Mouse (Mus musculus) heart, embryonic 12.5 days (tissue): ENCODE results near the gene Akap13. TPM values are rescaled to one million over a fixed set of nuclear protein-coding genes. Genes with fewer than 3 reads are reported as not detected.

Experiments
- ATAC-seq: fragments of 200-750 bp; cut with Nextera tagmentation; 2 replicates; pipeline ENCODE4 v1.8.0; 2017; ENCODE audit warnings: moderate TSS enrichment, moderate library complexity; ENCODE audit not compliant: insufficient number of reproducible peaks, low FRiP score
- H3K27ac ChIP-seq: fragments of 300-500 bp; sonication (generic); 2 replicates; pipeline ENCODE4 v1.5.1; 2016; ENCODE audit warnings: mild to moderate bottlenecking, moderate library complexity; ENCODE audit not compliant: poor library complexity, severe bottlenecking
- H3K27me3 ChIP-seq: fragments of 300-500 bp; sonication (generic); replicated peaks from 2 replicates; pipeline ENCODE4 v1.6.1; 2016; ENCODE audit warnings: mild to moderate bottlenecking, moderate library complexity
- H3K36me3 ChIP-seq: fragments of 300-500 bp; sonication (generic); 2 replicates; pipeline ENCODE4 v1.6.1; 2016; ENCODE audit warnings: mild to moderate bottlenecking, moderate library complexity
- H3K4me1 ChIP-seq: fragments of 300-500 bp; sonication (generic); replicated peaks from 2 replicates; pipeline ENCODE4 v1.6.1; 2016; ENCODE audit warnings: mild to moderate bottlenecking
- H3K4me2 ChIP-seq: fragments of 300-500 bp; sonication (generic); 2 replicates; pipeline ENCODE4 v1.6.1; 2016; ENCODE audit warnings: mild to moderate bottlenecking, moderate library complexity
- H3K4me3 ChIP-seq: fragments of 300-500 bp; sonication (generic); 2 replicates; pipeline ENCODE4 v1.5.1; 2016; ENCODE audit warnings: mild to moderate bottlenecking
- H3K9ac ChIP-seq: fragments of 300-500 bp; sonication (generic); 2 replicates; pipeline ENCODE4 v1.6.1; 2016; ENCODE audit warnings: mild to moderate bottlenecking, moderate library complexity
- H3K9me3 ChIP-seq: fragments of 300-500 bp; sonication (generic); replicated peaks from 2 replicates; pipeline ENCODE4 v1.6.1; 2016; ENCODE audit warnings: mild to moderate bottlenecking, moderate library complexity
- WGBS: fragments of 180-500 bp; shearing (Covaris S2); methylation state at CpG from one replicate; pipeline ENCODE4 v1.1.7; 2016; 5-methylcytosine and 5-hydroxymethylcytosine counted together
- polyA plus RNA-seq: library from polyadenylated mRNA; unstranded; fragments of >200 nt; fragmentation: Nextera tagmentation; extraction: Ambion mirVana; gene quantifications from 2 replicates; pipeline ENCODE4 v1.2.1, GENCODE M21; 2016

The Akap13 gene
- polyA plus RNA-seq, 1 experiment from 2014 or later, result 66.9 TPM

- H3K4me3 ChIP-seq, result no peak overlapping the region
- no peak overlapping the region for H3K4me2 ChIP-seq
- H3K27me3 ChIP-seq, result no peaks in the 10 kb centered on the region
- 95% methylated on average over 1 of the region's 1 CpGs for WGBS
- H3K4me1 ChIP-seq, result peaks cover 25% of the 10 kb centered on the region
- no peak overlapping the region for H3K9ac ChIP-seq
- no peak for ATAC-seq
- H3K9me3 ChIP-seq, result no peaks in the 10 kb centered on the region
- H3K36me3 ChIP-seq, result no peaks in the 10 kb centered on the region
- no peak overlapping the region for H3K27ac ChIP-seq
These were observed 105.8 kb downstream of the Akap13 start for GRCm38 (mm10) chr7:75561134-75561533.

GRCm38 (mm10) chr7:75568276-75568675 is 112.9 kb downstream of the Akap13 start:
- Histone ChIP-seq H3K9ac (no peak overlapping the region), H3K4me2 (no peak overlapping the region), H3K27ac (no peak overlapping the region), H3K9me3 (no peaks in the 10 kb centered on the region), H3K27me3 (no peaks in the 10 kb centered on the region), H3K4me1 (peaks cover 18% of the 10 kb centered on the region), H3K36me3 (no peaks in the 10 kb centered on the region), H3K4me3 (no peak overlapping the region)
- WGBS, result 86% methylated on average over 4 of the region's 4 CpGs
- no peak for ATAC-seq

GRCm38 (mm10) chr7:75568883-75569282 is 113.5 kb downstream of the Akap13 start:
- Histone ChIP-seq H3K4me2 (no peak overlapping the region), H3K9ac (no peak overlapping the region), H3K36me3 (no peaks in the 10 kb centered on the region), H3K9me3 (no peaks in the 10 kb centered on the region), H3K27ac (no peak overlapping the region), H3K4me3 (no peak overlapping the region), H3K4me1 (peaks cover 18% of the 10 kb centered on the region), H3K27me3 (no peaks in the 10 kb centered on the region)
- no peak for ATAC-seq

DNA sequence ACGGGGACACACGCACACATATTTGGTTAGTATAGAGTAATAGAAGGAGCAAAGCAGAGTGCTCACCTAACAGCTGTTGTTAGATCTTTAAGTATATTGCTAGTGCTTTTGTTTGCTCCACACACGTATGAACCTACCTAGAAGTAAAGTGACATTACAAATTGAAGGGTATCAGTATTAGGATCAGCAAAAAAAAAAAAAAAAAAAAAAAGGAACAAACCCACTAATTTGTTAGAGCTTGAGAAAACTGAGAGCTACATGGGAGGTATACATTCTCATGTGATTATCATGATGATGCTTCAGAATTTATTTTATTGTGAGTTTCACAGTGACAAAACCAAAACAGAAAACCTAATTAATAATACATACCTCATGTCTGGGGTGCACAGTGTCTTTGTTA is 114.9 kb downstream of the Akap13 start:
- ATAC-seq, result no peak
- H3K4me2 ChIP-seq, result no peak overlapping the region
- 86% methylated on average over 3 of the region's 3 CpGs for WGBS
- peaks cover 26% of the 10 kb centered on the region for H3K4me1 ChIP-seq
- H3K27ac ChIP-seq, result no peak overlapping the region
- H3K4me3 ChIP-seq, result no peak overlapping the region
- H3K9ac ChIP-seq, result no peak overlapping the region
- H3K36me3 ChIP-seq, result no peaks in the 10 kb centered on the region
- no peaks in the 10 kb centered on the region for H3K9me3 ChIP-seq
- H3K27me3 ChIP-seq, result no peaks in the 10 kb centered on the region

- Histone ChIP-seq H3K9ac (no peak overlapping the region), H3K27ac (peak overlapping the region; percentile 67), H3K36me3 (no peaks in the 10 kb centered on the region), H3K27me3 (no peaks in the 10 kb centered on the region), H3K4me2 (no peak overlapping the region), H3K9me3 (no peaks in the 10 kb centered on the region), H3K4me3 (no peak overlapping the region), H3K4me1 (peaks cover 32% of the 10 kb centered on the region)
- 50% methylated on average over 2 of the region's 2 CpGs for WGBS
- no peak for ATAC-seq
These were observed 115.7 kb downstream of the Akap13 start for GRCm38 (mm10) chr7:75571078-75571477.

GRCm38 (mm10) chr7:75572127-75572526 is 116.8 kb downstream of the Akap13 start:
- peak; percentile 62; the same call in 1 of the 2 replicates for ATAC-seq
- H3K27me3 ChIP-seq, result no peaks in the 10 kb centered on the region
- H3K9me3 ChIP-seq, result no peaks in the 10 kb centered on the region
- H3K4me2 ChIP-seq, result peak overlapping the region; percentile 8; the same call in 1 of the 2 replicates
- H3K4me3 ChIP-seq, result no peak overlapping the region
- peaks cover 3% of the 10 kb centered on the region; the same call in 1 of the 2 replicates for H3K36me3 ChIP-seq
- WGBS, result 29% methylated on average over 4 of the region's 4 CpGs
- H3K27ac ChIP-seq, result peak overlapping the region; percentile 67; the same call in 1 of the 2 replicates
- H3K9ac ChIP-seq, result no peak overlapping the region
- peaks cover 32% of the 10 kb centered on the region for H3K4me1 ChIP-seq

GRCm38 (mm10) chr7:75575120-75575649 is 119.9 kb downstream of the Akap13 start:
- Histone ChIP-seq H3K9ac (no peak overlapping the region; the same call in 1 of the 2 replicates), H3K27ac (peak overlapping the region; percentile 52), H3K4me2 (peak overlapping the region; percentile 2; the same call in 1 of the 2 replicates), H3K36me3 (peaks cover 14% of the 10 kb centered on the region), H3K27me3 (no peaks in the 10 kb centered on the region), H3K4me1 (peaks cover 46% of the 10 kb centered on the region), H3K4me3 (no peak overlapping the region), H3K9me3 (no peaks in the 10 kb centered on the region)
- peak; percentile 56; the same call in 1 of the 2 replicates for ATAC-seq
- WGBS, result 25% methylated on average over 9 of the region's 9 CpGs

DNA sequence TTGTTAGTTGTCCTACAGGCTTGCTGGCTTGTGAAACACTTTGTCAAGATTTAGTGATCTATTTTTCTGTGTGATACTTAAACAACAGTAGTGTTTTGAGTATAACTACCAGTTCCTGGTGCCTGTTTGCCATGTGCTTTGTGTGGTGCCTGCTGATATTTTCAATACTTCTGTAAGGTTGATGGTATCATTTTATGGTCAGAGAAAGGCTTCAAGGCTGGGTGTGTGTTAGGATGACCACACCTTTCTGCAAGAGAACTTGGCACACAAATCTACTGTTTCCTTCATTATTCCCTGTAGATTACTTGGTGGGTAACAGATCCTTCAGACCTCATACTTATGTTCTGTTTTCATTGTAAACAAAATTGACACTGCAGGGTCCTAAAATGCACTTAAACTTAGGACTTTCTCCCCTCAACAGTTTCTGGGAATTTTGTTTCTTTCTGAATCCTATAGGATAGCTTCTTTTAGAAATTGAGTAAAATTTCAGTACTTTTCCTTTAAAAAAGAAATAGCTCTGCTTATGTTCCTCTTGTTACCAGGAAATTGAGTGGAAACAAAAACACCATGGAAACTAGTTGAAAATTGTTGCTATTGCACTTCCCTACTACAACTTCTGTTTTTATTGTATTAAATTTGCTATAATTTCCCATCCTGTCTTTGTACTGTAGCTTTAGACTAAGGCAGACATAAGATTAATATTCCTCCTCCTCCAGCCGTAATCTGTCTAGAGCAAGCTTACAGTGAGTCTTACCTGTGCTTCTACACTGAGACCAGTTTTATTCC is 120.7 kb downstream of the Akap13 start:
- Histone ChIP-seq H3K27me3 (no peaks in the 10 kb centered on the region), H3K4me2 (no peak overlapping the region), H3K4me1 (peaks cover 42% of the 10 kb centered on the region), H3K36me3 (peaks cover 16% of the 10 kb centered on the region), H3K9ac (no peak overlapping the region), H3K27ac (peak overlapping the region; percentile 52), H3K4me3 (no peak overlapping the region), H3K9me3 (no peaks in the 10 kb centered on the region)
- ATAC-seq, result no peak
- 79% methylated on average over 1 of the region's 1 CpGs for WGBS

- WGBS, result 91% methylated on average over 2 of the region's 2 CpGs
- H3K9me3 ChIP-seq, result no peaks in the 10 kb centered on the region
- H3K4me3 ChIP-seq, result no peak overlapping the region
- H3K9ac ChIP-seq, result no peak overlapping the region
- no peak overlapping the region for H3K4me2 ChIP-seq
- peaks cover 19% of the 10 kb centered on the region for H3K36me3 ChIP-seq
- H3K4me1 ChIP-seq, result peaks cover 43% of the 10 kb centered on the region
- no peak for ATAC-seq
- no peaks in the 10 kb centered on the region for H3K27me3 ChIP-seq
- H3K27ac ChIP-seq, result peak overlapping the region; percentile 52; the same call in 1 of the 2 replicates
These were observed 121.5 kb downstream of the Akap13 start for GRCm38 (mm10) chr7:75576851-75577250.

GRCm38 (mm10) chr7:75577353-75577752 is 122.0 kb downstream of the Akap13 start:
- H3K4me1 ChIP-seq, result peaks cover 43% of the 10 kb centered on the region
- H3K9ac ChIP-seq, result no peak overlapping the region
- H3K4me2 ChIP-seq, result no peak overlapping the region
- peaks cover 19% of the 10 kb centered on the region for H3K36me3 ChIP-seq
- no peaks in the 10 kb centered on the region for H3K27me3 ChIP-seq
- ATAC-seq, result 0 out of 2 replicates have a peak, but pooled peaks have one; percentile 54
- H3K27ac ChIP-seq, result peak overlapping the region; percentile 52
- H3K9me3 ChIP-seq, result no peaks in the 10 kb centered on the region
- no peak overlapping the region for H3K4me3 ChIP-seq
- 71% methylated on average over 6 of the region's 6 CpGs for WGBS

DNA sequence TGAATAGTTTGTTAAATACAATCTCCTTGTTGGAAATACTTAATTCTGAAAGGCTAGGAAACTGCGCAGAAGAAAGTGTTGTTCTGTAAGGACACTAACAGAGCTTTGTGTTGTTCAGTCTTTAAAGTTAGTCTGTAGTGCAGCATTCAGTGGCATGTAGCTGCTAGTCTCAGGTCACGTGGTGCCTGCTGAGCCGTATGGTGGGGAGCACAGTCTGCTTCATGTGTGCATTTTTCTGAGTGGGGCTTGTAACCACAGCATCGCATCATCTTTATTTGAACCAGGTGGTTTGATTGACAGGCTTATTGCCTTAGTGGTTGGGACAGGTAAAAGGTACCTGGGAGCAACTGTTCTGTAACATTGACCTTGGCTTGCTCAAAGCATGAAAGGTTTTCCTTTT is 123.3 kb downstream of the Akap13 start:
- H3K9me3 ChIP-seq, result no peaks in the 10 kb centered on the region
- peaks cover 19% of the 10 kb centered on the region for H3K36me3 ChIP-seq
- no peak overlapping the region for H3K4me2 ChIP-seq
- WGBS, result 84% methylated on average over 4 of the region's 4 CpGs
- peaks cover 53% of the 10 kb centered on the region for H3K4me1 ChIP-seq
- no peak overlapping the region for H3K9ac ChIP-seq
- ATAC-seq, result no peak
- no peak overlapping the region for H3K4me3 ChIP-seq
- no peaks in the 10 kb centered on the region for H3K27me3 ChIP-seq
- H3K27ac ChIP-seq, result no peak overlapping the region
